Mouse (Mus musculus) bone marrow, adult 2 months (tissue): ENCODE measurements at regions not wholly inside any gene's neighbourhood (a gene's known extent, or its start where the extent isn't known, plus 50 kb on each side); places are given as distances from the start of the nearest gene placed in this dataset.

Source experiments
- H3K27ac ChIP-seq: fragments of 200-500 bp; 2 replicates; pipeline ENCODE4 v1.5.1; 2012; ENCODE audit warnings: low read depth, mild to moderate bottlenecking, control low read depth, inconsistent platforms, low read length; ENCODE audit not compliant: control insufficient read depth, poor library complexity, insufficient read depth
- H3K4me1 ChIP-seq: fragments of 200-500 bp; 2 replicates; pipeline ENCODE4 v1.6.1; 2011; ENCODE audit warnings: low read length; ENCODE audit not compliant: control insufficient read depth, insufficient read depth
- H3K4me3 ChIP-seq: fragments of 200-500 bp; replicated peaks from 2 replicates; pipeline ENCODE3; 2011; ENCODE audit warnings: mild to moderate bottlenecking, low read depth, low read length, control low read depth; ENCODE audit not compliant: control insufficient read depth
- CTCF ChIP-seq: fragments of 200-500 bp; IDR thresholded peaks from 2 replicates; pipeline ENCODE4 v1.5.1; 2011; ENCODE audit warnings: low read length, control low read depth; ENCODE audit not compliant: control insufficient read depth, insufficient read depth
- POLR2A ChIP-seq: fragments of 200-500 bp; IDR thresholded peaks from 2 replicates; pipeline ENCODE4 v1.6.1; 2011; ENCODE audit warnings: low read depth, mild to moderate bottlenecking, control low read depth, low read length, borderline replicate concordance; ENCODE audit not compliant: control insufficient read depth
- WGBS: fragments of 180-500 bp; shearing (Covaris S2); methylation state at CpG from one replicate; pipeline ENCODE4 v1.1.7; 2018; 5-methylcytosine and 5-hydroxymethylcytosine counted together

- Histone ChIP-seq H3K27ac (no peak overlapping the region), H3K4me1 (no peaks in the 10 kb centered on the region), H3K4me3 (no peak overlapping the region)
- TF ChIP-seq POLR2A (no peak), CTCF (no peak)
- 95% methylated on average over 7 of the region's 7 CpGs for WGBS
Observed at GRCm38 (mm10) chr3:50981751-50982150, 242.5 kb upstream of the Noct start.

- Histone ChIP-seq H3K4me1 (no peaks in the 10 kb centered on the region), H3K27ac (no peak overlapping the region), H3K4me3 (no peak overlapping the region)
- 49% methylated on average over 9 of the region's 9 CpGs for WGBS
- TF ChIP-seq CTCF, result no peak
- TF ChIP-seq POLR2A, result no peak
Observed at GRCm38 (mm10) chr3:50982649-50983048, 241.6 kb upstream of the Noct start.

- 74% methylated on average over 5 of the region's 5 CpGs for WGBS
- H3K4me1 ChIP-seq, result no peaks in the 10 kb centered on the region
- H3K4me3 ChIP-seq, result no peak overlapping the region
- no peak overlapping the region for H3K27ac ChIP-seq
- no peak for TF ChIP-seq POLR2A
- no peak for TF ChIP-seq CTCF
Observed at GRCm38 (mm10) chr3:50983126-50983525, 241.1 kb upstream of the Noct start.

GRCm38 (mm10) chr3:50983962-50984765 lies 240.1 kb upstream of the Noct start:
- H3K4me3 ChIP-seq, result no peak overlapping the region
- TF ChIP-seq CTCF, result no peak
- no peak for TF ChIP-seq POLR2A
- 75% methylated on average over 12 of the region's 12 CpGs for WGBS
- no peaks in the 10 kb centered on the region for H3K4me1 ChIP-seq
- no peak overlapping the region for H3K27ac ChIP-seq

GRCm38 (mm10) chr3:50987821-50988220 lies 236.4 kb upstream of the Noct start:
- Histone ChIP-seq H3K27ac (no peak overlapping the region), H3K4me1 (no peaks in the 10 kb centered on the region), H3K4me3 (no peak overlapping the region)
- no peak for TF ChIP-seq CTCF
- no peak for TF ChIP-seq POLR2A
- WGBS, result 90% methylated on average over 12 of the region's 12 CpGs

GRCm38 (mm10) chr3:50990810-50991209 lies 233.4 kb upstream of the Noct start:
- H3K4me1 ChIP-seq, result no peaks in the 10 kb centered on the region
- WGBS, result 64% methylated on average over 11 of the region's 11 CpGs
- H3K4me3 ChIP-seq, result no peak overlapping the region
- TF ChIP-seq POLR2A (no peak), CTCF (no peak)
- no peak overlapping the region for H3K27ac ChIP-seq

- Histone ChIP-seq H3K4me3 (no peak overlapping the region), H3K27ac (no peak overlapping the region), H3K4me1 (no peaks in the 10 kb centered on the region)
- no peak for TF ChIP-seq POLR2A
- no peak for TF ChIP-seq CTCF
- 66% methylated on average over 9 of the region's 9 CpGs for WGBS
Observed at GRCm38 (mm10) chr3:50992581-50993313, 231.5 kb upstream of the Noct start.

- 61% methylated on average over 3 of the region's 3 CpGs for WGBS
- H3K27ac ChIP-seq, result no peak overlapping the region
- TF ChIP-seq CTCF (no peak), POLR2A (no peak)
- H3K4me3 ChIP-seq, result no peak overlapping the region
- H3K4me1 ChIP-seq, result no peaks in the 10 kb centered on the region
Observed at GRCm38 (mm10) chr3:50999745-51000144, 224.5 kb upstream of the Noct start.

GRCm38 (mm10) chr3:51000938-51001337 lies 223.3 kb upstream of the Noct start:
- Histone ChIP-seq H3K27ac (no peak overlapping the region), H3K4me1 (no peaks in the 10 kb centered on the region), H3K4me3 (no peak overlapping the region)
- TF ChIP-seq POLR2A (no peak), CTCF (no peak)
- 79% methylated on average over 7 of the region's 7 CpGs for WGBS
